Mouse (Mus musculus) testis, adult 2 months (tissue): ENCODE data around the gene Zfpl1. TPM values are rescaled to one million over a fixed set of nuclear protein-coding genes. Genes with fewer than 3 reads are reported as not detected.
"Not testable (repeated sequence)": the region's sequence is repeated elsewhere in the genome, so short reads cannot be mapped to it uniquely, and the experiment has no call there.

ENCODE experiments used
- H3K27ac ChIP-seq: fragments of 200-500 bp; 2 replicates; pipeline ENCODE4 v1.5.1; 2012; ENCODE audit warnings: low read depth, low read length; ENCODE audit not compliant: control insufficient read depth, insufficient read depth
- H3K27me3 ChIP-seq: fragments of 200-500 bp; 2 replicates; pipeline ENCODE4 v1.6.1; 2012; ENCODE audit warnings: mild to moderate bottlenecking, low read length, moderate library complexity; ENCODE audit not compliant: control insufficient read depth, insufficient read depth
- H3K36me3 ChIP-seq: fragments of 200-500 bp; 2 replicates; pipeline ENCODE4 v1.6.1; 2012; ENCODE audit warnings: mild to moderate bottlenecking, low read length; ENCODE audit not compliant: control insufficient read depth, insufficient read depth
- H3K4me1 ChIP-seq: fragments of 200-500 bp; 2 replicates; pipeline ENCODE4 v1.6.1; 2012; ENCODE audit warnings: low read length; ENCODE audit not compliant: control insufficient read depth, insufficient read depth
- H3K4me3 ChIP-seq: fragments of 200-500 bp; 2 replicates; pipeline ENCODE4 v1.5.1; 2012; ENCODE audit warnings: low read depth, mild to moderate bottlenecking, low read length, moderate library complexity, mixed read lengths; ENCODE audit not compliant: control insufficient read depth
- CTCF ChIP-seq: fragments of 200-500 bp; IDR thresholded peaks from 2 replicates; pipeline ENCODE4 v1.5.1; 2012; ENCODE audit warnings: low read depth, mild to moderate bottlenecking, inconsistent platforms, low read length, moderate library complexity; ENCODE audit not compliant: control insufficient read depth, insufficient read depth, insufficient replicate concordance
- POLR2A ChIP-seq: fragments of 200-500 bp; IDR thresholded peaks from 2 replicates; pipeline ENCODE4 v1.6.1; 2012; ENCODE audit warnings: low read depth, mild to moderate bottlenecking, inconsistent platforms, low read length, moderate library complexity; ENCODE audit not compliant: control insufficient read depth
- polyA plus RNA-seq: library from polyadenylated mRNA; depleted of rRNA; stranded (reverse); fragments of >200 nt; gene quantifications from 2 replicates; pipeline ENCODE4 v1.2.3, GENCODE M21; 2012; rRNA removed

The Zfpl1 gene
- polyA plus RNA-seq, 1 experiment = 70.2 TPM

DNA sequence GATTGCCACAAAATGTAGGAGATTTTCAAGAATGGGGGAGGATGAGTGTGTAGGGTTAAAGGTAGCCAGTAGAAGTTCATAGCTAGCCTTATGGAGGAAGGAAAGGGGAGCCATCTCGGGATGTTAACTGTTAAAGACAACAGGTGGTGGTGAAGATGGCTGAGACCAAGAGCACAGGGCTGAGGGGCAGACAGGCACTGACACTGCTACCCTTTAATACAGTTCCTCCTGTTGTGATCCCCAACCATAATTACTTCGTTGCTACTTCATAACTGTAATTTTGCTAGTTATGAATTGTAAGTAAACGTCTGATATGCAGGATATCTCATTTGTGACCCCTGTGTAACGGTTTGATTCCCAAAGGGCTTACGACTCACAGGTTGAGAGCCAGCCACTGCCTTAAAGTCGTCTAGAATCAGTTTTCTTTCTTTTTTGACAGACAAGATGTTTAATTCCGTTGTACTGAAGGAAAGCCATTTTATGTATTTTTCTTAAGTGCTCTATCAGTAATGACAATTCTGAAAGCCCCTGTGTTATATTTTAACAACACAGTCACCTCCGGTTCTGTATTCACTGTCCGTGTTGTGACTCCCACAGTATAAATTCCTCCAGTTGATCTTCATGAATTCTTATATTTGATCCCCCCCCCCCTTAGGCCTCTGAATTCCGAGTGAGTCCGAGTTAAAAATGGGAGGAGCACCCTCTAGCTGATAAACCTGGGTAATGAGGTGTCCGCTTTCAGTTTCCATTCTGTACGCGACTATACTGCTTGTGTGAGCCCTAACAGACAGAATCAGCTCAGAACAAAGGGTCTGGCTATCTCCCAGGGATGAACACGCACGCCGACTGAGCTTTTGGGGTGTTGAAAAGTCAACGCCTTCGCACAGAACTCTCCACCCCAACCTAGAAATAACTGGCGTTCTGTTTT lies 39.1 kb downstream of the Zfpl1 start:
- TF ChIP-seq POLR2A (no peak; the same call in 1 of the 2 replicates), CTCF (no peak)
- Histone ChIP-seq H3K27ac (peak overlapping the region; percentile 91), H3K4me3 (peak overlapping the region; percentile 88), H3K27me3 (no peaks in the 10 kb centered on the region), H3K4me1 (peaks cover 5% of the 10 kb centered on the region), H3K36me3 (0 out of 2 replicates have a peak, but pooled peaks cover 2% of the 10 kb centered on the region)

DNA sequence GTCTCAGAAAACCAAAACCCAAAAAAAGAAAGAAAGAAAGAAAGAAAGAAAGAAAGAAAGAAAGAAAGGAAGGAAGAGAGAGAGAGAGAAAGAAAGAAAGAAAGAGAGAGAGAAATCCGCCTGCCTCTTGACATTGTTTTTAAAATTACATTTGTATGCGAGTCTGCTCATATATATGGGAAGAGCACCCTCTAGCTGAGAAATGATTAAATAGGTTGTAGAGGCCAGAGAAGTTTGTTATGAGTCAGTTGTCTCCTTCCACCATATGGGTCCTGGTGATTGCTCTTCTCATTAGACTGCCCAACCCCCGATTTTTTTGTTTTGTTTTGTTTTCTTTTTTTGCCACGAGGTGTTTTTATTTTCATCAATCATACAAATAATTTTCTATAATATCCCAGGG lies 40.7 kb downstream of the Zfpl1 start:
- H3K4me3 ChIP-seq, H3K4me1 ChIP-seq, H3K36me3 ChIP-seq, H3K27ac ChIP-seq, H3K27me3 ChIP-seq: not testable (repeated sequence)

DNA sequence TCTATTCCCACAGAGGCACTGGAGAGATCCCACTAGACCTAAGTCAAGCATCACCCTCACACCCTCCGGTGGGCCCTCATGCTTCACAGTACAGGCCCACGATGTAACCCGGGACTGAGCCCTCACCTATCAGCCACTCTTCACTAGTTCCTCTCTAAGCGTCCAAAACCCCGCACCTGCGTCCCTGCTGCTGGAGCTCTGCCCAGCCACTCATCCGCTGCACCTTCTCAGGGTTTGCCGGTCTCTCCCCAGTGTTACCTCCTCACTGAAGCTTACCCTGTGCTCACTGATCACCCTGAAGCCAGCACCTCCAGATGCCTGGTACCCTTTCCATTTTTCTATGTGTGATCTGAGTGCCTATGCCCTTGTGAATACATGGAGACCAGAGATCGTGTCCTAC lies 42.5 kb downstream of the Zfpl1 start:
- TF ChIP-seq POLR2A (no peak), CTCF (no peak)
- H3K27ac ChIP-seq = no peak overlapping the region

DNA sequence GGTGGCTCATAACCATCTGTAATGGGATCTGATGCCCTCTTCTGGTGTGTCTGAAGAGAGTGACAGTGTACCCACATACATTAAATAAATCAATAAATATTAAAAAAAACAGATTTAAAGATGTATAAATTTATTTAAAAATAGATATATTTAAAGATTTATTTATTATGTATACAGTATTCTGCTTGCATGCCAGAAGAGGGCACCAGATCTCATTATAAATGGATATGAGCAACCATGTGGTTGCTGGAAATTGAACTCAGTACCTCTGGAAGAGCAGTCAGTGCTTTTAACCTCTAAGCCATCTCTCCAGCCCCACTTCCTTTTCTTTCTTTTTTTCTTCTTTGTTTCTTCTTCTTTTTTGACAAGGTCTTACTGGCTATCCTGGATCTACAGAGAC lies 44.8 kb downstream of the Zfpl1 start:
- Histone ChIP-seq H3K4me1 (no peaks in the 10 kb centered on the region), H3K36me3 (no peaks in the 10 kb centered on the region), H3K4me3 (no peak overlapping the region), H3K27ac (no peak overlapping the region), H3K27me3 (no peaks in the 10 kb centered on the region)
- TF ChIP-seq CTCF (no peak), POLR2A (no peak)

More for the DNA sequence above, 42.5 kb downstream of the Zfpl1 start:
- H3K27me3 ChIP-seq = no peaks in the 10 kb centered on the region
- H3K4me3 ChIP-seq = no peak overlapping the region
- peaks cover 3% of the 10 kb centered on the region; the same call in 1 of the 2 replicates for H3K4me1 ChIP-seq
- no peaks in the 10 kb centered on the region for H3K36me3 ChIP-seq

DNA sequence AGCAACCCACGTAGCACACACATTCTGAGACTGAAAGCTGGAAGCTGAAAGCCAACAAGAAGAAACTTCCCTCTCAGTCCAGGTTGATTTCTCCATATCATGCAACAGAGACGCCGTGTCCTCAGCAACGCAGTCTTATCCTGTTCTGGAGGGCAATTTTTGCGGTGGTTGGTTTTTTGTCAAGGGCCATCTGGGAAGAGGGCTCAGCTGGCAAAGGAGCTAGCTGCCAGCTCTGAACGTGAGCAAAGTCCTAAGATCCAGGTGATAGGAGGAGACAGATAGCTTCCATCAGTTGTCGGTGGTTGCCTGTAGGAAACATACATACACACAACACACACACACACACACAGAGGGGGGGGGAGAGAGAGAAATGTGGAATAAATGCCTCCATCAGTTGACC lies 46.4 kb downstream of the Zfpl1 start:
- TF ChIP-seq POLR2A = no peak
- TF ChIP-seq CTCF = no peak
- Histone ChIP-seq H3K27me3 (no peaks in the 10 kb centered on the region), H3K4me3 (no peak overlapping the region), H3K27ac (no peak overlapping the region), H3K36me3 (no peaks in the 10 kb centered on the region), H3K4me1 (no peaks in the 10 kb centered on the region)

DNA sequence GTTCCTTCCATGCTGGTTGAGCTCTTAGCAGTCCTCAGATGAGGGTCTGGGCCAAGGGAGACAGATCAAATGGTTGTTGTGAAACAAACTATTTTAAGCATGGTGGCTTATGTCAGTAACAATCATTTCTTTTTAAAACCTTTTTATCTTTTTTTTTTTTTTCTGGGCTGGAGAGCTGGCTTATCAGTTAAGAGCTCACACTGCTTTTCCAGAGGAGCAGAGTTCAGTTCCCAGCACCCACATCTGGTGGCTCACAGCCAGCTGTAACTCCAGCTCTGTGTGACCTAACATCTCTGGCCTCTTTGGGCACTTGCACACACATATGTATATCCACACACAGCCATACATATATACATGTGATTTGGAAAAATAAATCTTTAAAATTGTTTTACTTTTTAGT lies 47.1 kb downstream of the Zfpl1 start:
- Histone ChIP-seq H3K4me3 (no peak overlapping the region), H3K27me3 (no peaks in the 10 kb centered on the region), H3K4me1 (no peaks in the 10 kb centered on the region), H3K27ac (no peak overlapping the region), H3K36me3 (no peaks in the 10 kb centered on the region)
- TF ChIP-seq CTCF = no peak
- TF ChIP-seq POLR2A = no peak

DNA sequence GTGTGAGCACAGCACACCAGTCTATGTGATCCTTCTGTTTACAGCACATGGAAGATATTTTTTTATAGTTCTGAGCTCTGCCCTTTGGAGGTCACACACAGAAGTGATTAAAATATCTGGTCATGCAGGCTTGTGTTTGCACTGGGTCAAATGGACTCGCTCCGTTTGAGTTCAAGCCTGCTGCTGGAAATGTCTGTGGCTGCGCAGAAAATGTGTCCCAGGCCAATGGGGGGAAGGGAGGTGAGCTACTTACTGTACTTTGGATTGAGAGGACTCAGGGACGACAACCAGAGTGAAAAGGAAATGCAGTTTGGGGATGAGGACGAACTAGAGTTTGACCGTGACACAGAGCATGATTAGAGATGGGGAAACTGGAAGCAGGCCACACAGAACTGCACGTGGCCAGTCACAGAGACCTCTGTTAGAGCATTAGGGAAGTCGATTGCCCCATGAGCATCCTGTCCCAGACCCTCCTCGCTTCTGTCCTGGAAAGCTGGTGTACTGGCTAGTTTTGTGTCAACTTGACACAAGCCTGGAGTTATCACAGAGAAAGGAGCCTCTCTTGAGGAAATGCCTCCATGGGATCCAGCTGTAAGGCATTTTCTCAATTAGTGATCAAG lies 48.7 kb downstream of the Zfpl1 start:
- H3K27ac ChIP-seq = no peak overlapping the region
- TF ChIP-seq CTCF (no peak), POLR2A (no peak)
- no peak overlapping the region for H3K4me3 ChIP-seq
- H3K4me1 ChIP-seq = no peaks in the 10 kb centered on the region
- no peaks in the 10 kb centered on the region for H3K36me3 ChIP-seq
- H3K27me3 ChIP-seq = no peaks in the 10 kb centered on the region

Other genes starting within 250 kb of the Zfpl1 start
- 25.3 and 28.1 TPM in 2 replicates for gene Frmd8, start 209.7 kb downstream of the Zfpl1 start, polyA plus RNA-seq
- gene Slc25a45, start 207.1 kb downstream of the Zfpl1 start, polyA plus RNA-seq = 20.1 and 26.1 TPM in 2 replicates
- 0.84 and 0.94 TPM in 2 replicates for gene Tigd3, start 190.8 kb downstream of the Zfpl1 start, polyA plus RNA-seq
- 63.6 and 69.2 TPM in 2 replicates for gene Dpf2, start 171.9 kb downstream of the Zfpl1 start, polyA plus RNA-seq
- gene Cdc42ep2, start 160.1 kb downstream of the Zfpl1 start, polyA plus RNA-seq = 0.89 and 0.90 TPM in 2 replicates
- 31.4 and 32.0 TPM in 2 replicates for gene Pola2, start 120.8 kb downstream of the Zfpl1 start, polyA plus RNA-seq
- gene Slc22a20, start 98.8 kb downstream of the Zfpl1 start, polyA plus RNA-seq = 0.06 TPM in 1 of 2 replicates, not detected in the other
- gene Capn1, start 69.1 kb downstream of the Zfpl1 start, polyA plus RNA-seq = 2.5 and 3.4 TPM in 2 replicates
- gene Syvn1, start 38.4 kb downstream of the Zfpl1 start, polyA plus RNA-seq = 30.5 and 33.3 TPM in 2 replicates
- 9.5 and 9.8 TPM in 2 replicates for gene Mrpl49, start 27.2 kb downstream of the Zfpl1 start, polyA plus RNA-seq
- gene Fau, start 27.1 kb downstream of the Zfpl1 start, polyA plus RNA-seq = 605 and 748 TPM in 2 replicates
- 742 and 891 TPM in 2 replicates for gene Znhit2, start 23.8 kb downstream of the Zfpl1 start, polyA plus RNA-seq
- gene Tm7sf2, start 16.6 kb downstream of the Zfpl1 start, polyA plus RNA-seq = 26.0 and 26.5 TPM in 2 replicates
- 48.4 and 52.1 TPM in 2 replicates for gene Vps51, start 7.7 kb downstream of the Zfpl1 start, polyA plus RNA-seq
- gene Tmem262, start 4.9 kb downstream of the Zfpl1 start, polyA plus RNA-seq = 190 and 219 TPM in 2 replicates
- gene Gm28374, start 2.7 kb downstream of the Zfpl1 start, polyA plus RNA-seq = 3.5 and 5.6 TPM in 2 replicates
- gene Cdca5, start within 50 bp of the Zfpl1 start, polyA plus RNA-seq = 20.9 and 22.0 TPM in 2 replicates
- gene AC131692.1, start 9.5 kb upstream of the Zfpl1 start, polyA plus RNA-seq = 78.6 and 90.7 TPM in 2 replicates
- gene Naaladl1, start 20.8 kb upstream of the Zfpl1 start, polyA plus RNA-seq = 4.0 TPM in 2 replicates
- gene Sac3d1, start 33.7 kb upstream of the Zfpl1 start, polyA plus RNA-seq = 22.3 and 26.8 TPM in 2 replicates
- gene Snx15, start 43.3 kb upstream of the Zfpl1 start, polyA plus RNA-seq = 13.7 and 15.7 TPM in 2 replicates
- 0.83 and 1.1 TPM in 2 replicates for gene Batf2, start 56.0 kb upstream of the Zfpl1 start, polyA plus RNA-seq
- 61.5 and 65.5 TPM in 2 replicates for gene Arl2, start 56.6 kb upstream of the Zfpl1 start, polyA plus RNA-seq
- 19.0 and 20.7 TPM in 2 replicates for gene Majin, start 99.4 kb upstream of the Zfpl1 start, polyA plus RNA-seq
- 3.8 and 4.3 TPM in 2 replicates for gene Gpha2, start 141.4 kb upstream of the Zfpl1 start, polyA plus RNA-seq
- gene Ppp2r5b, start 150.9 kb upstream of the Zfpl1 start, polyA plus RNA-seq = 4.6 TPM in 2 replicates
- 40.2 and 40.5 TPM in 2 replicates for gene Atg2a, start 156.7 kb upstream of the Zfpl1 start, polyA plus RNA-seq
- 521 and 642 TPM in 2 replicates for gene Ehd1, start 191.8 kb upstream of the Zfpl1 start, polyA plus RNA-seq
- 5.3 and 5.4 TPM in 2 replicates for gene Cdc42bpg, start 221.5 kb upstream of the Zfpl1 start, polyA plus RNA-seq